ENCODE assay signal across 15 mouse cellular contexts in genomic region chr2:119740567-119740966, GRCm38 (mm10). TPM values are rescaled to one million over a fixed set of nuclear protein-coding genes. Genes with fewer than 3 reads are reported as not detected.
DNase-seq lines count a peak whose midpoint lies in the region; ATAC-seq and TF ChIP-seq lines count a peak whose summit lies in the region.
"Had no signal": no experiment of that assay in that cellular context is flagged by ENCODE, and none has a peak within 500 bp of the region (broad histone marks: within the 10 kb centered on the region; RNA-seq: fewer than 3 reads in every experiment).

No protein-coding gene starts in this region.

- TF ChIP-seq EP300 in liver, postnatal 0 days (IDR thresholded peaks at IDR 0.05; ENCODE audit: low read depth): no peak

- no peak for DNase-seq in hindbrain, embryonic 10.5 days (ENCODE audit: low spot score)
- peak; percentile 16 for DNase-seq in CD4-positive helper T cell, adult 2 months (ENCODE audit: low read depth, low spot score)
- no peak for DNase-seq in liver, postnatal 0 days
- DNase-seq in thymus, postnatal 14 days: no peak
- DNase-seq in kidney, adult 2 months: no peak
- DNase-seq: adrenal gland, postnatal 14 days; forebrain, postnatal 0 days; kidney, postnatal 36 days; right cerebral cortex, postnatal 14 days had no signal

- no peak overlapping the region for H3K4me3 ChIP-seq in hindbrain, embryonic 10.5 days
- no peak overlapping the region for H3K4me3 ChIP-seq in hindbrain, embryonic 12.5 days
- H3K4me3 ChIP-seq in bone marrow macrophage, adult 2 months (ENCODE audit: insufficient read depth, low read length): 0 out of 2 replicates have a peak overlapping the region, but pooled peaks have one; percentile 63
- no peak overlapping the region for H3K4me3 ChIP-seq in liver, postnatal 0 days (ENCODE audit: low read depth, low read length)
- H3K4me3 ChIP-seq in kidney, adult 2 months (ENCODE audit: insufficient read depth, low read depth, low read length): no peak overlapping the region

- no peak overlapping the region for H3K4me2 ChIP-seq in hindbrain, embryonic 12.5 days (replicated peaks)
- peak overlapping the region; percentile 100 for H3K4me2 ChIP-seq in liver, postnatal 0 days (ENCODE audit: low read depth, low read length)

- no peak overlapping the region for H3K9ac ChIP-seq in hindbrain, embryonic 12.5 days
- no peak overlapping the region for H3K9ac ChIP-seq in liver, postnatal 0 days (replicated peaks)
- H3K9ac ChIP-seq: embryonic facial prominence, embryonic 15.5 days; forebrain, postnatal 0 days had no signal

- no peak for TF ChIP-seq POLR2A in bone marrow macrophage, adult 2 months (IDR thresholded peaks at IDR 0.05; ENCODE audit: borderline replicate concordance, low read depth, low read length)
- TF ChIP-seq POLR2A in kidney, adult 2 months (IDR thresholded peaks at IDR 0.05; ENCODE audit: low read depth, low read length): no peak

- H3K9me3 ChIP-seq in hindbrain, embryonic 10.5 days: no peaks in the 10 kb centered on the region
- H3K9me3 ChIP-seq in hindbrain, embryonic 12.5 days (replicated peaks): no peaks in the 10 kb centered on the region
- no peaks in the 10 kb centered on the region for H3K9me3 ChIP-seq in liver, postnatal 0 days (ENCODE audit: low read length)
- H3K9me3 ChIP-seq: embryonic facial prominence, embryonic 15.5 days; limb, embryonic 12.5 days had no signal

- whole genome bisulfite sequencing in hindbrain, embryonic 10.5 days: 17% methylated on average over 2 of the region's 2 CpGs
- 16% methylated on average over 2 of the region's 2 CpGs for WGBS in hindbrain, embryonic 12.5 days
- 19% methylated on average over 2 of the region's 2 CpGs for WGBS in liver, postnatal 0 days (ENCODE audit: insufficient replicate concordance)
- WGBS in kidney, adult 2 months: 61% methylated on average over 2 of the region's 2 CpGs

- no peak for ATAC-seq in hindbrain, embryonic 12.5 days (ENCODE audit: low FRiP score)
- no peak for ATAC-seq in liver, postnatal 0 days
- ATAC-seq: forebrain, postnatal 0 days; hindbrain, postnatal 0 days had no signal

- H3K36me3 ChIP-seq in hindbrain, embryonic 10.5 days: peaks cover 7% of the 10 kb centered on the region
- H3K36me3 ChIP-seq in hindbrain, embryonic 12.5 days: no peaks in the 10 kb centered on the region
- H3K36me3 ChIP-seq in liver, postnatal 0 days (replicated peaks; ENCODE audit: insufficient read depth, low read length): no peaks in the 10 kb centered on the region
- H3K36me3 ChIP-seq in kidney, adult 2 months (ENCODE audit: control insufficient read depth, insufficient read depth, low read length): no peaks in the 10 kb centered on the region
- H3K36me3 ChIP-seq: embryonic facial prominence, embryonic 15.5 days had no signal

- 0 out of 2 replicates have a peak overlapping the region, but pooled peaks have one; percentile 91 for H3K27ac ChIP-seq in hindbrain, embryonic 10.5 days
- H3K27ac ChIP-seq in hindbrain, embryonic 12.5 days: no peak overlapping the region
- no peak overlapping the region for H3K27ac ChIP-seq in bone marrow macrophage, adult 2 months (ENCODE audit: insufficient read depth, low read depth, low read length)
- H3K27ac ChIP-seq in liver, postnatal 0 days (ENCODE audit: low read depth): no peak overlapping the region
- H3K27ac ChIP-seq in kidney, adult 2 months (ENCODE audit: insufficient read depth, low read depth, low read length): no peak overlapping the region
- H3K27ac ChIP-seq: embryonic facial prominence, embryonic 15.5 days; hindbrain, postnatal 0 days had no signal

- no peak for TF ChIP-seq CTCF in bone marrow macrophage, adult 2 months (IDR thresholded peaks at IDR 0.05; ENCODE audit: low read depth, low read length)
- no peak for TF ChIP-seq CTCF in liver, postnatal 0 days (IDR thresholded peaks at IDR 0.05; ENCODE audit: low read depth)
- TF ChIP-seq CTCF in kidney, adult 2 months (conservative IDR thresholded peaks at IDR 0.05; ENCODE audit: insufficient read depth, insufficient read length, low read depth, low read length): no peak

- peaks cover 54% of the 10 kb centered on the region for H3K4me1 ChIP-seq in hindbrain, embryonic 10.5 days (replicated peaks)
- peaks cover 34% of the 10 kb centered on the region for H3K4me1 ChIP-seq in hindbrain, embryonic 12.5 days
- H3K4me1 ChIP-seq in bone marrow macrophage, adult 2 months (ENCODE audit: control insufficient read depth, insufficient read depth, low read length): peaks cover 10% of the 10 kb centered on the region
- H3K4me1 ChIP-seq in liver, postnatal 0 days (ENCODE audit: insufficient read depth): peaks cover 40% of the 10 kb centered on the region
- H3K4me1 ChIP-seq in kidney, adult 2 months (ENCODE audit: control insufficient read depth, insufficient read depth, low read length): no peaks in the 10 kb centered on the region

- peaks cover 80% of the 10 kb centered on the region for H3K27me3 ChIP-seq in hindbrain, embryonic 10.5 days (ENCODE audit: insufficient read depth, poor library complexity, severe bottlenecking)
- H3K27me3 ChIP-seq in hindbrain, embryonic 12.5 days: peaks cover 59% of the 10 kb centered on the region
- peaks cover 25% of the 10 kb centered on the region for H3K27me3 ChIP-seq in liver, postnatal 0 days (ENCODE audit: insufficient read depth, low read length)
- no peaks in the 10 kb centered on the region for H3K27me3 ChIP-seq in kidney, adult 2 months (replicated peaks; ENCODE audit: control insufficient read depth, insufficient read depth, low read length)

RNA-seq across cellular contexts. Expression of gene Itpka, which starts 1.6 kb away (rescaled TPM):
- polyA plus RNA-seq in hindbrain, embryonic 10.5 days (2016; fragmentation: Nextera tagmentation; extraction: Ambion mirVana): 1.0 and 1.2 TPM in 2 replicates
- 0.53 TPM in 2 replicates for polyA plus RNA-seq in hindbrain, embryonic 12.5 days (2016; fragmentation: Nextera tagmentation; extraction: Ambion mirVana)
- polyA plus RNA-seq in bone marrow macrophage, adult 2 months (2012; ENCODE audit: insufficient read depth, insufficient read length, missing spikeins): 0.31 TPM in 1 of 2 replicates, not detected in the other
- 2.7 and 3.6 TPM in 2 replicates for polyA plus RNA-seq in liver, postnatal 0 days (2015; fragmentation: Nextera tagmentation; extraction: Ambion mirVana)
- 2.0 and 2.5 TPM in 2 replicates for polyA plus RNA-seq in kidney, adult 2 months (2012; rRNA removed)

RNA-seq across cellular contexts. Expression of gene Ltk, which starts 19.7 kb away (rescaled TPM):
- not detected in 2 replicates for polyA plus RNA-seq in hindbrain, embryonic 10.5 days (2016; fragmentation: Nextera tagmentation; extraction: Ambion mirVana)
- 0.23 and 0.34 TPM in 2 replicates for polyA plus RNA-seq in hindbrain, embryonic 12.5 days (2016; fragmentation: Nextera tagmentation; extraction: Ambion mirVana)
- polyA plus RNA-seq in bone marrow macrophage, adult 2 months (2012; ENCODE audit: insufficient read depth, insufficient read length, missing spikeins): not detected in 2 replicates
- polyA plus RNA-seq in liver, postnatal 0 days (2015; fragmentation: Nextera tagmentation; extraction: Ambion mirVana): 0.13 and 0.16 TPM in 2 replicates
- 2.0 and 2.6 TPM in 2 replicates for polyA plus RNA-seq in kidney, adult 2 months (2012; rRNA removed)
- polyA plus RNA-seq: limb, embryonic 12.5 days; myocyte had no signal

RNA-seq across cellular contexts. Expression of gene Rpap1, which starts 46.8 kb away (rescaled TPM):
- 40.2 and 41.6 TPM in 2 replicates for polyA plus RNA-seq in hindbrain, embryonic 10.5 days (2016; fragmentation: Nextera tagmentation; extraction: Ambion mirVana)
- polyA plus RNA-seq in hindbrain, embryonic 12.5 days (2016; fragmentation: Nextera tagmentation; extraction: Ambion mirVana): 29.3 and 31.0 TPM in 2 replicates
- polyA plus RNA-seq in bone marrow macrophage, adult 2 months (2012; ENCODE audit: insufficient read depth, insufficient read length, missing spikeins): 9.7 and 10.6 TPM in 2 replicates
- polyA plus RNA-seq in liver, postnatal 0 days (2015; fragmentation: Nextera tagmentation; extraction: Ambion mirVana): 3.7 and 3.9 TPM in 2 replicates
- polyA plus RNA-seq in kidney, adult 2 months (2012; rRNA removed): 13.8 and 16.7 TPM in 2 replicates

RNA-seq across cellular contexts. Expression of gene Tyro3, which starts 57.0 kb away (rescaled TPM):
- 21.5 and 23.5 TPM in 2 replicates for polyA plus RNA-seq in hindbrain, embryonic 10.5 days (2016; fragmentation: Nextera tagmentation; extraction: Ambion mirVana)
- 27.1 and 27.8 TPM in 2 replicates for polyA plus RNA-seq in hindbrain, embryonic 12.5 days (2016; fragmentation: Nextera tagmentation; extraction: Ambion mirVana)
- not detected in 2 replicates for polyA plus RNA-seq in bone marrow macrophage, adult 2 months (2012; ENCODE audit: insufficient read depth, insufficient read length, missing spikeins)
- polyA plus RNA-seq in liver, postnatal 0 days (2015; fragmentation: Nextera tagmentation; extraction: Ambion mirVana): 0.26 and 0.30 TPM in 2 replicates
- 2.5 and 3.0 TPM in 2 replicates for polyA plus RNA-seq in kidney, adult 2 months (2012; rRNA removed)
